Mouse (Mus musculus) C2C12 (cell line): ENCODE results near the gene Tnfrsf1b. TPM values are rescaled to one million over a fixed set of nuclear protein-coding genes. Genes with fewer than 3 reads are reported as not detected.

Experiments
- H3K27me3 ChIP-seq: one replicate; pipeline ENCODE4 v1.6.1; 2011; ENCODE audit not compliant: control insufficient read depth, insufficient read depth, insufficient read length
- H3K36me3 ChIP-seq: one replicate; pipeline ENCODE4 v1.6.1; 2011; ENCODE audit not compliant: control insufficient read depth, insufficient read depth
- H3K4me3 ChIP-seq: one replicate; pipeline ENCODE4 v1.5.1; 2011; ENCODE audit warnings: mild to moderate bottlenecking, control low read depth; ENCODE audit not compliant: poor library complexity, insufficient read depth, severe bottlenecking
- H3K79me2 ChIP-seq: one replicate; pipeline ENCODE4 v1.6.1; 2011; ENCODE audit not compliant: control insufficient read depth, insufficient read depth
- H3K79me3 ChIP-seq: one replicate; pipeline ENCODE4 v1.6.1; 2011; ENCODE audit warnings: low read depth, control low read depth
- H3ac ChIP-seq: one replicate; pipeline ENCODE3; 2011; ENCODE audit warnings: low read depth; ENCODE audit not compliant: control insufficient read depth, insufficient read length
- CEBPB ChIP-seq: IDR thresholded peaks from one replicate; pipeline ENCODE4 v1.6.1; 2011; ENCODE audit warnings: low read depth, mild to moderate bottlenecking, control low read depth, moderate library complexity
- CTCF ChIP-seq: IDR thresholded peaks from one replicate; pipeline ENCODE4 v1.5.1; 2011; ENCODE audit not compliant: control insufficient read depth, insufficient read depth, insufficient read length
- FOSL1 ChIP-seq: IDR thresholded peaks from one replicate; pipeline ENCODE4 v1.8.0; 2011; ENCODE audit warnings: mild to moderate bottlenecking, low read length; ENCODE audit not compliant: poor library complexity, insufficient read depth, severe bottlenecking
- MAX ChIP-seq: IDR thresholded peaks from one replicate; pipeline ENCODE4 v1.6.1; 2011; ENCODE audit warnings: mild to moderate bottlenecking, control low read depth
- MYOD1 ChIP-seq: IDR thresholded peaks from one replicate; pipeline ENCODE4 v1.6.1; 2011; ENCODE audit warnings: low read depth; ENCODE audit not compliant: control insufficient read depth, insufficient read length
- MYOG ChIP-seq: IDR thresholded peaks from one replicate; pipeline ENCODE4 v1.6.1; 2011; ENCODE audit not compliant: control insufficient read depth, insufficient read length; ENCODE audit errors: extremely low read depth
- USF1 ChIP-seq: IDR thresholded peaks from one replicate; pipeline ENCODE4 v1.6.1; 2011; ENCODE audit warnings: low read depth, mild to moderate bottlenecking, control low read depth, moderate library complexity
- polyA plus RNA-seq: library from polyadenylated mRNA; unstranded; fragments of >200 nt; fragmentation: generic; extraction: Trizol; gene quantifications from one replicate; pipeline ENCODE4 v1.2.1, GENCODE M21; 2012; ENCODE audit warnings: missing spikeins

Gene Tnfrsf1b
- polyA plus RNA-seq, 1 experiment: 7.7 TPM

- no peak overlapping the region for H3K4me3 ChIP-seq
- H3K79me2 ChIP-seq: peaks cover 33% of the 10 kb centered on the region
- peaks cover 2% of the 10 kb centered on the region for H3K36me3 ChIP-seq
- no peak overlapping the region for H3ac ChIP-seq
- no peak for TF ChIP-seq CTCF
- H3K79me3 ChIP-seq: peaks cover 16% of the 10 kb centered on the region
- no peaks in the 10 kb centered on the region for H3K27me3 ChIP-seq
These were observed 51.5 kb downstream of the Tnfrsf1b start for GRCm38 (mm10) chr4:145195172-145195571.

- TF ChIP-seq CTCF (peak; percentile 94), MYOG (no peak), FOSL1 (no peak), MAX (peak; percentile 24)
- Histone ChIP-seq H3K79me3 (peaks cover 16% of the 10 kb centered on the region), H3K79me2 (peaks cover 33% of the 10 kb centered on the region), H3K4me3 (peak within 1 kb of the TSS; percentile 92), H3ac (peak within 1 kb of the TSS; percentile 88), H3K27me3 (no peaks in the 10 kb centered on the region), H3K36me3 (peaks cover 3% of the 10 kb centered on the region)
These were observed 52.0 kb downstream of the Tnfrsf1b start, which contains the start of gene Vps13d for GRCm38 (mm10) chr4:145194559-145195162. Gene Vps13d, minus strand, starts transcription at chr4:145195005.

GRCm38 (mm10) chr4:145193991-145194511 is 52.6 kb downstream of the Tnfrsf1b start:
- Histone ChIP-seq H3ac (peak overlapping the region; percentile 88), H3K79me3 (peaks cover 16% of the 10 kb centered on the region), H3K4me3 (peak overlapping the region; percentile 92), H3K79me2 (peaks cover 33% of the 10 kb centered on the region), H3K27me3 (no peaks in the 10 kb centered on the region), H3K36me3 (peaks cover 3% of the 10 kb centered on the region)
- TF ChIP-seq FOSL1 (no peak), MYOG (no peak), MYOD1 (peak; percentile 37), CEBPB (no peak)

DNA sequence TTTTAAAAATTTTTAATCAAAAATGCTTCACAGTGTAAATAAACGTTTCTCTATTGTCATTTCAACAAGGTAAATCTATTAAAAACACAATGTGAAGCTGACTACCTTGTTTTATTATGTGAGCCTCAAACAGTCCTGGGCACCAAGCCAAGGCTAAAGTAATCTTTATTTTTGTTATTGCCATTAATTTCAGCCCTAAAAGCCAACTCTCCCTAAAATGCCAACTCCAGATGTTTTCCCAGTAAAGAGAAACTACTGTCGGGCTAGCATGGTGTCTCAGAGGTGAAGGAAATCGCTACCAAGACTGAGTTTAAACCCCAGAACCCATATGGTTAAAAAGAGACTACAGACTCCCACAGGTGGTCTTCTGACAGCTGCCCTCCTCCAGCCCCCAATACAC is 53.3 kb downstream of the Tnfrsf1b start:
- no peak for TF ChIP-seq MYOD1
- TF ChIP-seq MYOG: no peak
- TF ChIP-seq CEBPB: no peak
- TF ChIP-seq USF1: no peak
- no peak for TF ChIP-seq CTCF
- no peak for TF ChIP-seq FOSL1
- no peak for TF ChIP-seq MAX
- H3K36me3 ChIP-seq: peaks cover 3% of the 10 kb centered on the region
- peaks cover 33% of the 10 kb centered on the region for H3K79me2 ChIP-seq
- no peaks in the 10 kb centered on the region for H3K27me3 ChIP-seq
- H3ac ChIP-seq: no peak overlapping the region
- peaks cover 16% of the 10 kb centered on the region for H3K79me3 ChIP-seq
- peak overlapping the region; percentile 92 for H3K4me3 ChIP-seq

GRCm38 (mm10) chr4:145192686-145193085 is 54.0 kb downstream of the Tnfrsf1b start:
- Histone ChIP-seq H3K4me3 (no peak overlapping the region), H3K79me2 (peaks cover 33% of the 10 kb centered on the region), H3K36me3 (peaks cover 3% of the 10 kb centered on the region), H3K27me3 (no peaks in the 10 kb centered on the region), H3ac (no peak overlapping the region), H3K79me3 (peaks cover 16% of the 10 kb centered on the region)
- TF ChIP-seq MYOG (no peak), FOSL1 (no peak), MYOD1 (no peak)

- Histone ChIP-seq H3K27me3 (no peaks in the 10 kb centered on the region), H3K79me3 (peaks cover 9% of the 10 kb centered on the region), H3K79me2 (peaks cover 21% of the 10 kb centered on the region), H3ac (no peak overlapping the region), H3K4me3 (no peak overlapping the region), H3K36me3 (peaks cover 3% of the 10 kb centered on the region)
- TF ChIP-seq MYOD1 (no peak), USF1 (no peak), CEBPB (no peak), MAX (no peak), MYOG (no peak), CTCF (no peak), FOSL1 (no peak)
These were observed 58.1 kb downstream of the Tnfrsf1b start for GRCm38 (mm10) chr4:145188561-145188960.
